Mouse (Mus musculus) cerebellum, adult 2 months (tissue): Measurements from ENCODE around the gene 1700122O11Rik.

Experiments
- CTCF ChIP-seq: fragments of 200-500 bp; IDR thresholded peaks from 2 replicates; pipeline ENCODE4 v1.5.1; 2011; ENCODE audit warnings: low read depth, mild to moderate bottlenecking, control low read depth, low read length, moderate library complexity, borderline replicate concordance; ENCODE audit not compliant: insufficient read depth
- POLR2A ChIP-seq: fragments of 200-500 bp; IDR thresholded peaks from 2 replicates; pipeline ENCODE4 v1.6.1; 2011; ENCODE audit warnings: low read length, control low read depth, borderline replicate concordance; ENCODE audit not compliant: insufficient read depth

- no peak for TF ChIP-seq POLR2A
- no peak for TF ChIP-seq CTCF
Observed at GRCm38 (mm10) chr17:48028250-48028649, 9.8 kb downstream of the 1700122O11Rik start.
